Mouse (Mus musculus) C2C12 (cell line): Measurements from ENCODE around the gene Pigk. TPM values are rescaled to one million over a fixed set of nuclear protein-coding genes. Genes with fewer than 3 reads are reported as not detected.

Experiments used
- H3K27me3 ChIP-seq: one replicate; pipeline ENCODE4 v1.6.1; 2011; ENCODE audit not compliant: control insufficient read depth, insufficient read depth, insufficient read length
- H3K36me3 ChIP-seq: one replicate; pipeline ENCODE4 v1.6.1; 2011; ENCODE audit not compliant: control insufficient read depth, insufficient read depth
- H3K4me3 ChIP-seq: one replicate; pipeline ENCODE4 v1.5.1; 2011; ENCODE audit warnings: mild to moderate bottlenecking, control low read depth; ENCODE audit not compliant: poor library complexity, insufficient read depth, severe bottlenecking
- H3K79me2 ChIP-seq: one replicate; pipeline ENCODE4 v1.6.1; 2011; ENCODE audit not compliant: control insufficient read depth, insufficient read depth
- H3K79me3 ChIP-seq: one replicate; pipeline ENCODE4 v1.6.1; 2011; ENCODE audit warnings: low read depth, control low read depth
- H3ac ChIP-seq: one replicate; pipeline ENCODE3; 2011; ENCODE audit warnings: low read depth; ENCODE audit not compliant: control insufficient read depth, insufficient read length
- CEBPB ChIP-seq: IDR thresholded peaks from one replicate; pipeline ENCODE4 v1.6.1; 2011; ENCODE audit warnings: low read depth, mild to moderate bottlenecking, control low read depth, moderate library complexity
- CTCF ChIP-seq: IDR thresholded peaks from one replicate; pipeline ENCODE4 v1.5.1; 2011; ENCODE audit not compliant: control insufficient read depth, insufficient read depth, insufficient read length
- FOSL1 ChIP-seq: IDR thresholded peaks from one replicate; pipeline ENCODE4 v1.8.0; 2011; ENCODE audit warnings: mild to moderate bottlenecking, low read length; ENCODE audit not compliant: poor library complexity, insufficient read depth, severe bottlenecking
- MAX ChIP-seq: IDR thresholded peaks from one replicate; pipeline ENCODE4 v1.6.1; 2011; ENCODE audit warnings: mild to moderate bottlenecking, control low read depth
- MYOD1 ChIP-seq: IDR thresholded peaks from one replicate; pipeline ENCODE4 v1.6.1; 2011; ENCODE audit warnings: low read depth; ENCODE audit not compliant: control insufficient read depth, insufficient read length
- MYOG ChIP-seq: IDR thresholded peaks from one replicate; pipeline ENCODE4 v1.6.1; 2011; ENCODE audit not compliant: control insufficient read depth, insufficient read length; ENCODE audit errors: extremely low read depth
- USF1 ChIP-seq: IDR thresholded peaks from one replicate; pipeline ENCODE4 v1.6.1; 2011; ENCODE audit warnings: low read depth, mild to moderate bottlenecking, control low read depth, moderate library complexity
- polyA plus RNA-seq: library from polyadenylated mRNA; unstranded; fragments of >200 nt; fragmentation: generic; extraction: Trizol; gene quantifications from one replicate; pipeline ENCODE4 v1.2.1, GENCODE M21; 2012; ENCODE audit warnings: missing spikeins

Gene Pigk
- polyA plus RNA-seq, 1 experiment = 13.1 TPM

DNA sequence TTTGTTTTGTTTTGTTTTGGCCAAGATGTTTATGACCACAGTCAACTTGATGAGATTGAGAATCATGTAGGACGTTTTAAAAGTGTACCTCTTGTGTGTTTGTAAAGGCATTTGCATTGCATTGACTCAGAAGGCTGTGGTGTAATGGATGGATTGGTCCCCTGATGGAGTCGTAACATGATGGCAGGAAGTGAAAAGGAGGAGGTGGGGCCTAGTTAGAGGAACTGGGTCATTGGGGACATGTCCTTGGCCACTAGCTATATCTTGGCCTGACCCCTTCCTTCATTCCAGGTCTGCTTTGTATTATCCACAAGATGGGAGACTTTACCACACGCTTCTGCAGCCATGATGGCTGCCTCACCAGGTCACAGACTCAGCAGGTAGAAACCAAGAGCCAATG is 217.5 kb downstream of the Pigk start:
- H3K36me3 ChIP-seq = no peaks in the 10 kb centered on the region
- H3ac ChIP-seq = no peak overlapping the region
- no peak overlapping the region for H3K4me3 ChIP-seq
- TF ChIP-seq FOSL1 (no peak), CEBPB (no peak), MYOG (no peak), CTCF (no peak), USF1 (no peak), MAX (no peak), MYOD1 (no peak)
- H3K79me2 ChIP-seq = no peaks in the 10 kb centered on the region
- no peaks in the 10 kb centered on the region for H3K27me3 ChIP-seq
- H3K79me3 ChIP-seq = no peaks in the 10 kb centered on the region

DNA sequence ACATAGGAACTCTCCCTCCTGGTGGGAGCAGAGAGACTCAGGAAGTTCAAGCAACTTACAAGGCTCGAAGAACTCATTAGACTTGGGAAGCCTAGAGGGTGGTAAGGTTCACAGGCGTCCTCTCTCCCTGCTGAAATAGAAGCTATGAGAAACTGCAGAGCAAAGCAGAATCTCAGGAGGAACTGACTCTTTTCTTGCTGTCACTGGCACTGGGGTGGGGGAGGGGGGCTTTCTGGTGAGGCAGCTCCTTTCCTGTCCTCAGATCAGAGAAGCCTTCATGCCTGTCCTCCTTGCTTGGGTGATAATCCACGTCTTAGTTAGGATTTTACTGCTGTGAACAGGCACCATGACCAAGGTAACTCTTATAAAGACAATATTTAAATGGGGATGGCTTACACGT is 218.2 kb downstream of the Pigk start:
- Histone ChIP-seq H3K27me3 (no peaks in the 10 kb centered on the region), H3K79me2 (no peaks in the 10 kb centered on the region), H3K79me3 (no peaks in the 10 kb centered on the region), H3K4me3 (no peak overlapping the region), H3K36me3 (no peaks in the 10 kb centered on the region), H3ac (no peak overlapping the region)
- TF ChIP-seq MAX (no peak), CTCF (no peak), MYOG (no peak)

DNA sequence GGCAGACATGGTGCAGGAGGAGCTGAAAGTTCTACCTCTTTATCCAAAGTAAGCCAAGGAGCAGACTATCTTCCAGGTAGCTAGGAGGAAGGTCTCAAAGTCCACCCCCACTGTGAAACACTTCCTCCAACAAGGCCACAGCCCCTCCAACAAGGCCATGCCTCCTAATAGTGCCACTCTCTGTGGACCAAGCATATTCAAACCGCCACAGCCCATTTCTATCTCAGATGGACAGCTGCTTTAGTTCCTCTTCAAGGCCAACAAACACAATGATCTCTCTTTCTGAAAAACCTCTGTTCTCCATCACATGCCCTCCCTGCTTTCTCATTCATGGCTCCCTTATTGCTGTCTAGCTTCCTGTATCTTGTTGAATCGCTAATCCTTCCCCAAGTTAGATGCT is 218.6 kb downstream of the Pigk start:
- Histone ChIP-seq H3K4me3 (no peak overlapping the region), H3K27me3 (no peaks in the 10 kb centered on the region), H3K36me3 (no peaks in the 10 kb centered on the region), H3ac (no peak overlapping the region), H3K79me3 (no peaks in the 10 kb centered on the region), H3K79me2 (no peaks in the 10 kb centered on the region)
- TF ChIP-seq FOSL1 (no peak), MYOD1 (no peak), MYOG (no peak), MAX (no peak)

DNA sequence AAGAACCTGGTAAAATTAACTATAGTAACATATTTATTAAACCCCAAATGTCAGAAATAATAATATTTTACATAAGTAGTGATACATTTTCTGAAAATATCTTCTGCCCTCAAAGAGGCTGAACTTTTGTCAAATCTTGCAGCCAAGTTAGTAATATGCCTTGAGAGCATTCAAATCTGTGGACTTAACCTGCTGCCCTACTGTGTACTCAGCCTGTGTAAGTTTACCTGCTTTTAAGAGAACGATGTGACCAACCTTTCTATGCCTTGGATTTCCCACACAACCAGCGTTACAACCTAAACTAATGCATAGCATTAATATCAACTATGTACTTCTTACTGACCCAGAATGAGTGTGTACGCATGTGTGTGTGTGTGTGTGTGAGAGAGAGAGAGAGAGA is 219.8 kb downstream of the Pigk start:
- H3K4me3 ChIP-seq = no peak overlapping the region
- H3K27me3 ChIP-seq = no peaks in the 10 kb centered on the region
- no peaks in the 10 kb centered on the region for H3K36me3 ChIP-seq
- TF ChIP-seq FOSL1 (no peak), CEBPB (no peak), CTCF (no peak), MYOG (no peak), MYOD1 (no peak), USF1 (no peak), MAX (no peak)
- no peaks in the 10 kb centered on the region for H3K79me2 ChIP-seq
- H3ac ChIP-seq = no peak overlapping the region
- no peaks in the 10 kb centered on the region for H3K79me3 ChIP-seq

DNA sequence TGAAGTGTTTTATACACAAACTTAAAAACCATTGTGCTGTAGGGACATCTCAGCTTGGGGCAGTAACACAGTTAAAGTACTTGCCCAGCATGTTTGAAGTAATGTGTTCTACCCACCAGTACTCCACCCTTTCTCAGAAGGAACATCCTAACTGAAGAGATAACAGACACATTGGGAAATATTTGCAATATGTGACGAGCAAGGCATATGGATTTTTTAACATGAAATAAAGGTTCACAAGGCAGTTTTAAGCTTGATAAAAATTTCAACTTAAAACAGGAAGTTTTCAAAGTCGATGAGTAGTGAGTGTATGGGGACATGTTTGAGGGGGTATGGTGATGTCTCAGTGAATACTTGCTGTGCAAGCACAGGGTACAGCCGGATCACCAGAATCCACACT is 222.4 kb downstream of the Pigk start:
- H3K4me3 ChIP-seq = no peak overlapping the region
- H3K79me3 ChIP-seq = no peaks in the 10 kb centered on the region
- H3ac ChIP-seq = no peak overlapping the region
- H3K27me3 ChIP-seq = no peaks in the 10 kb centered on the region
- no peak for TF ChIP-seq MYOG
- TF ChIP-seq FOSL1 = no peak
- no peak for TF ChIP-seq USF1
- TF ChIP-seq CEBPB = no peak
- TF ChIP-seq CTCF = no peak
- TF ChIP-seq MAX = no peak
- TF ChIP-seq MYOD1 = no peak
- H3K79me2 ChIP-seq = no peaks in the 10 kb centered on the region
- H3K36me3 ChIP-seq = no peaks in the 10 kb centered on the region

DNA sequence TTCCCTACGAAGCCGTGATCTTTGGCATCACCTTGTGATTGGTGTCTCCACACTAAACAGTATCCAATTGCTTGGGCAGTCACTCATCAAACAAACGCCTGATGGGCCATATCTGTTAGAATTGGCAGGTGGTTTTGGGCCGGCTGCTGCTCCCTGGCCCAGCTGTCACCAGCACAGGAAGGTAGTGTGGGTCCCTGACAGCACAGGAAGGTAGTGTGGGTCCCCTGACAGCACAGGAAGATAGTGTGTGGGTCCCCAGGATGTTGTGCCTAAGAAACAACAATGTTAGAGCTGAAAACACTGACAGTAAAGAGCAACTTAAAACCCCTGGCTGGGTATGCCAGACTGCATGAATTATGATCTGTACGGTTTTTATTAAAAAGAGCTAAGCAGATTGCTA is 227.8 kb downstream of the Pigk start:
- H3K79me2 ChIP-seq = no peaks in the 10 kb centered on the region
- H3K27me3 ChIP-seq = no peaks in the 10 kb centered on the region
- no peaks in the 10 kb centered on the region for H3K36me3 ChIP-seq
- no peak overlapping the region for H3K4me3 ChIP-seq
- no peak for TF ChIP-seq USF1
- no peak for TF ChIP-seq MAX
- no peak for TF ChIP-seq CTCF
- TF ChIP-seq MYOG = no peak
- TF ChIP-seq CEBPB = no peak
- TF ChIP-seq FOSL1 = no peak
- TF ChIP-seq MYOD1 = no peak
- H3K79me3 ChIP-seq = no peaks in the 10 kb centered on the region
- H3ac ChIP-seq = no peak overlapping the region

DNA sequence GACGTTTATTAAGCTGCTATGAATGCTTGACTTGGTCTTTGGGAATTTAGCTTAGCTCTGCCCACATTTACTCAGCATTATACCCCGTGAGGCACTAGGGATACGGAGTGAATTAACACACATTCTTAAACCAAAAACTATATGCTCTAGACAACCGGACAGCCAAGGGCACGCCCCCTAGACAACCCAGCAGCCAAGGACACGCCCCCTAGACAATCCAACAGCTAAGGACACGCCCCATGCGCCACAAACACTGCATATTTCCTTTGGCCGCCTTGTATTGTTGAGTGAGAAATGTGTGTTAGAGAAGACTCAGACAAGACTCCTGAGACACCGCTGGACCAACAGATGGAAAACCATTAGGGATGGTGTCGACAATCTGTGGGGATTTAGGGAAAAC is 229.1 kb downstream of the Pigk start:
- Histone ChIP-seq H3K36me3 (no peaks in the 10 kb centered on the region), H3K79me3 (no peaks in the 10 kb centered on the region), H3ac (no peak overlapping the region), H3K4me3 (no peak overlapping the region), H3K27me3 (no peaks in the 10 kb centered on the region), H3K79me2 (no peaks in the 10 kb centered on the region)
- no peak for TF ChIP-seq CTCF
- TF ChIP-seq MYOG = no peak
- no peak for TF ChIP-seq MYOD1
- no peak for TF ChIP-seq FOSL1
- no peak for TF ChIP-seq USF1
- no peak for TF ChIP-seq MAX
- TF ChIP-seq CEBPB = no peak
